Mouse (Mus musculus) spleen, postnatal 4 days (tissue): ENCODE data around the gene Cs.
A peak's percentile ranks its signal among the peaks of the same experiment; 100 is the strongest.
"Not testable (repeated sequence)": the region's sequence is repeated elsewhere in the genome, so short reads cannot be mapped to it uniquely, and the experiment has no call there.

Source experiments
- DNase-seq, 2 experiments: peaks; one replicate each; pipeline ENCODE4 v3.0.0; 2022; ENCODE audit warnings: low spot score in 2 of 2

Cs gene

GRCm38 (mm10) chr10:128332358-128333249, 4.9 kb upstream of the Cs start:
- not testable (repeated sequence) for DNase-seq

- DNase-seq: peak; percentile 88 to 95
Observed at GRCm38 (mm10) chr10:128335582-128335981, 2.0 kb upstream of the Cs start.

- no peak for DNase-seq
Observed at GRCm38 (mm10) chr10:128336195-128336594, 1.3 kb upstream of the Cs start.

DNA sequence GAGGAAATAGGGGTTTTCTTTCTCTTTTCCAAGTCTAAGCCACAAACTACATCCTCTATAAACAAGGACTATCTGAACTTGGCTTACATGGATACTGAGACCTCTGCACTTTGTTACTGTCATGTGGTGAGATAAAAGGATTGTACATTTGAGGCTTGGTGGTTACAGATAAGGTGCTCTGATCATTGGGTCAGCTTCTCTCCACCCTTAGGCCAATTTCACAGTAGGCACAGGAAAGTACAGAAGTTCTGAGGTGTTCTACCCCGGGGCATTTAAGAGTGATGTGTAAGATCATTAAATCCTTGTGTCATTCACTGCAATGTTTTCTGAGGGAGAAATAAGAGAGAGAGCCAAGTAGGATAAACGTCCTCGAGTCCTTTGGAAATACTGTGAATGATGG, 937 bp upstream of the Cs start:
- DNase-seq: no peak

GRCm38 (mm10) chr10:128338415-128338814, 881 bp downstream of the Cs start:
- DNase-seq: no peak

- DNase-seq: no peak
Observed at GRCm38 (mm10) chr10:128338948-128339347, 1.4 kb downstream of the Cs start.

DNA sequence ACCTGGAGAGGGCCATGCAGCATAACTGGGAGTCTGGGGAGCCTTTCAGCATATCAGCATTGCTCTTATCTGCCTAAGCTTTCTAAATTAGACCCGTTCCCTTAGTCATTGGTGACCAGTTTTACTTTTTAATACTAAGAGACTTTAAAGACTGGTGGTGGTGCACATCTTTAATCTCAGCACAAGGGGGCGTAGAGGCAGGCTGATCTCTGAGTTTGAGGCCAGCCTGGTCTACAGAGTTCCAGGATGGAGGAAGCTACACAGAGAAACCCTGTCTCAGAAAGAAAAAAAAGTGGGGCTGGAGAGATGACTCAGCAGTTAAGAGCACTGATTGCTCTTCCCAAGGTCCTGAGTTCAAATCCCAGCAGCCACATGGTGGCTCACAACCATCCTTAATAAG, 2.7 kb downstream of the Cs start:
- DNase-seq: no peak

DNA sequence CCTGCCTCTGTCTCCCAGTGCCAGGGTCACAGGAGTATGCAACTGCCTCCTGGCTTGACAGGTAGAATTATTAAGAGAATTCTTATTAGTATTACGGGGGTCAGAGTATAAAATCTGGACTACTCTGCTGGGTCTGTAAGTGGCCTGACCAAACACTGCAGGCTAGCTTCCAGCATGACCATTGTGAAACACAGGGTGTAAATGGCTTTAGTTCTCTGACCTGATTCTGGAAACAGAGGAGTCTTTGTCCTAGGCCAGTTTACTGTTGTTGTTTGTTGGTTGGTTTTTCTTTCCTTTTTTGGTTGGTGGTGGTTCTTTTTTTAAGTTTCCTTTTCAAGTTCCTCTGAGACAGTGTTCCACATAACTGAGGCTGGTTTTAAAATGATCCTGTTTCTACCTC, 5.9 kb downstream of the Cs start:
- DNase-seq: no peak

- peak; percentile 73 to 74 for DNase-seq
Observed at GRCm38 (mm10) chr10:128344568-128345275, 7.2 kb downstream of the Cs start.

GRCm38 (mm10) chr10:128347541-128347940, 10.0 kb downstream of the Cs start:
- no peak for DNase-seq

DNA sequence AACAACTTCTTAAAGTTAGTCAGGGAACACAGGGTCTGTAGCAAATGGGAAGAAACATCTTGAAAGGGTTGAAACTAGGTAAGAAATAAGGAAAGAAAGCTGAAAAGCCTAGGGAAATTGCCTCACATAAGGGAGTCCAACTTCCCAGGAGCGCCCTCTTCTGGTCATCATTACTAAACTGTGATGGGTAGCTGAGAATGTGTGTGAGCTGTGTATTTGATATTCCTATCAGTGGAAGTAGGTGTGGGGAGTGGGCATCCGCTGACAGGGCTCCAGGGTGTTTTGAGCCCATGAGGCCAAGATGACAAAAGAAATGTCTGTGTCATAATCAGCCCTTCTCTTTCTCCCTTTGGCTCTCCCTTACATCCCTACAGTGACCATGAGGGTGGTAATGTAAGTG, 21.3 kb downstream of the Cs start:
- peak; percentile 57 to 84 for DNase-seq

- no peak for DNase-seq
Observed at GRCm38 (mm10) chr10:128359226-128359625, 21.7 kb downstream of the Cs start.

DNA sequence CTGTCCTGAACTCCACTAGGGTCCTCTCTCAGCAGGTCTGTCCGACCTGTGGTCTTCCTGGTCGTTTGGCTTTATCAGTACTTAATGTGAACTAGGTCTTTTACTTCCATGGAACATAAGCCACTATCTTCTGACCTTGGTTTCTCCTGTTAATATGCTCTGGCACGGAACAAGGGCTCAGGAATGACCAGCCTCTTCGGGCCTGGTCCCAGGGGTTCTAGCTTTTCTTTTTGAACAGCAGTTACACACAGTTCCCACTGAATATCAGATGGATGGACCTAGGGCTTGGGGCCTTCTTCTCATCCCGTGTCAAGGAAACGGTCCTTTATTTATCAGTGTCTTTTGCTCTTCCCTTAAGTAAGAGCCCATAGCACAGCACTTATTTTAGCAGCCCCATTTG, 24.3 kb downstream of the Cs start:
- DNase-seq: no peak

GRCm38 (mm10) chr10:128362568-128362967, 25.0 kb downstream of the Cs start:
- no peak for DNase-seq

- no peak for DNase-seq
Observed at GRCm38 (mm10) chr10:128367899-128368401, 30.4 kb downstream of the Cs start.

DNA sequence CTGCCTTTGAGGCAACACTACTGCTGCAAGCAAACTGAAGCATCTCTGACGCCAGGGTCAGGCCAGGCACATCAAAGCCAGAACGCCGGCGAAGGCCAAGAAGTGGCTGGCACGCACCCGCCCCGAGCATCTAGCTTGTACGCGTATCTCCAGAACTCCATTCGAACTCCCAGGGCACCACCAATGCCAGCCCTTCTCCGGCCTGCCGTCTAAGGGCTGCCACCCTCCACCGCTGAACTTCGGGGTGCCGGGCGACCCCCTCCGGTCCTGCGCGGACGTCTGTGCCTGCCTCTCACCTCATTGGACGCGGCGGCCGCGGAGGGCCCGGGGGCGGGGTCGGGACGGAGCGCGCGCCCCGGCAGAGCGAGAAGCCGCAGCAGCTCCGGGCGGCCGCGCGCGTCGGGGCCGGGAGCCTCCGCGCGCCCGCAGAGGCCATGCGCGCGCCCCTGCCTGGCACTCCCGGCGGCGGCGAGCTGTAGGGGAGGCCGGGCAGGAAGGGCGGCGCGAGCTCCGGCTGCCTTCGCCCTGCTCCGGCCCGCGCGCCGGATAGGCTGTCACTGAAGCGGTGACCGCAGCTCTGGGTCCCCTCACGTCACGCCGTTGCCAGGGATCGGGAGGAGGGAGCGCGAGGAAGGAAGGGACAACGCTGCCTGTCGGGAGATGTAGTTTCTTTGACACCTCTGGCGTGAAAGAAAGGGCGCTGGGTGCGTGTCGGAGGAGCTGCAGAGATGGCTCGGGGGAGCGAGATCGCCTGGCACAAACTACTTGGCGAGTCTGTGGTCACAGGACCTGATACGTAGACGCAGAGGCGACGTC, 31.1 kb downstream of the Cs start, which contains the start of gene Coq10a:
Coq10a (minus strand) TSS at position 596 of the 816 bp plus-strand sequence.
- peak; percentile 85 to 93 for DNase-seq

DNA sequence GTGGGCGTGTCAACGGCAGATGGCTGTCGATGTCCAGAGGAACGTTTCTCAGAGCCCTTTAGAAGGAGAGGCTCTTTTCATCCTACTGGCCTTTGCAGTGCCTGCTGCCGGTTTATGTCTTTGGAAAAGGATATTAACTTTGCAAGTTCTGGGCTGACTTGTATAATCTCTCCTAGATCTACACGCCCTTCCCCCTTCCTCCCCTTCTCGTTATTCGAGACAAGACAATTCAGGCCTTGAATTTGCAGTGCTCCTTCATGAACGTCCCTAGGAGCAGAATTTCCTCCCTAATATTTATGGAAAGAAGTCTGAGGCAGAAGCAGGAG, 31.6 kb downstream of the Cs start:
- DNase-seq: no peak

GRCm38 (mm10) chr10:128369599-128369998, 32.1 kb downstream of the Cs start:
- no peak for DNase-seq

DNA sequence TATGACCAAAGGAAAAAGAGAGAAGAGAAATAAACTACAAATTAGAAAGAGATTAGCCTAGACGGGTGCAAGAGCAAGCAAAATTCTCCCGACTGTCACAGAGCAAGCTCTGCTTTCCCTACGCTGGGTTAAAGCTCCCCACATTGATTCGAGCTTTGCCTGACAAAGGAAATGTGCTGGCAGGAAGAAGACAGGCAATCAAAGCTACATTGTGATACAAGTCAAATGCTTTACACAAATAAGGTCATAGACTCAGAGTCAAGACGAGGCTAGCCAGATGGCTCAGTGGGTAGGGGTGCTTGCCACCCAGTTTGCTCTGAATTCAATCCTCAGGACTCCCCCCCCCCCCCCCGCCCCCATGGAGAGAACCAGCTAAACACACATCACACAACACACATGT, 32.5 kb downstream of the Cs start:
- DNase-seq: no peak

GRCm38 (mm10) chr10:128370601-128371000, 33.1 kb downstream of the Cs start:
- DNase-seq: no peak

DNA sequence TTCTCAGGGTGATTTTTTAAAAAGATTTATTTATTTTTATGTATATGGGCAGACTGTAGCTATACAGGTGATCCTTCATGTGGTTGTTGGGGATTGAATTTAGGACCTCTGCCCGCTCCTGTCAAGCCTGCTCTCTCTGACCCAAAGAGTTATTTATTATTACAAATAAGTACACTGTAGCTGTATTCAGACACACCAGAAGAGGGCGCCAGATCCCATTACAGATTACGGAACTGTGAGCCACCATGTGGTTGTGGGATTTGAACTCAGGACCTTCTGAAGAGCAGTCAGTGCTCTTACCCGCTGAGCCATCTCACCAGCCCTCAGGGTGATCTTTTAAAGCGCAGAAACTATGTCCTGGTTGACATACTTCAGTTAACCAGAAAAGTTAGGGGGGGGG, 34.6 kb downstream of the Cs start:
- DNase-seq: no peak
